Mouse (Mus musculus) v-Abl transformed pro-B cells (cell line): ENCODE measurements around the gene Spop.

ENCODE experiments used
- in situ Hi-C, 2 experiments: fragments of 400-800 bp; cut with MboI; formaldehyde crosslinking; loops; one replicate each; pipeline ENCODE4 v1.15.1; 2025; ENCODE audit not compliant: unreplicated experiment in 2 of 2

Spop gene

GRCm38 (mm10) chr11:95387354-95387753 is 26.5 kb upstream of the Spop start:
- in situ Hi-C loops = loop anchor here (5.0 to 25.0 kb wide), 4 partner anchors 125 to 647 kb away; partner anchors contain the start of genes Dlx3 (in 1 of the 2), Phb (in 1 of the 2), Snf8 (in 1 of the 2) and Tac4 (in 1 of the 2)

GRCm38 (mm10) chr11:95389006-95389405 is 24.9 kb upstream of the Spop start:
- in situ Hi-C loops = loop anchor here (5.0 to 25.0 kb wide), 4 partner anchors 127 to 646 kb away; partner anchors contain the start of genes Dlx3 (in 1 of the 2), Phb (in 1 of the 2), Snf8 (in 1 of the 2) and Tac4 (in 1 of the 2)

GRCm38 (mm10) chr11:95390420-95390819 is 23.5 kb upstream of the Spop start:
- in situ Hi-C loops = loop anchor here (10.0 to 25.0 kb wide), 4 partner anchors 114 to 278 kb away; partner anchors contain the start of genes Dlx3 (in 1 of the 2) and Phb (in 1 of the 2)

- in situ Hi-C loops = loop anchor here (10.0 to 25.0 kb wide), 4 partner anchors 114 to 279 kb away; partner anchors contain the start of genes Dlx3 (in 1 of the 2) and Phb (in 1 of the 2)
Measured at GRCm38 (mm10) chr11:95391201-95391600, 22.7 kb upstream of the Spop start.

DNA sequence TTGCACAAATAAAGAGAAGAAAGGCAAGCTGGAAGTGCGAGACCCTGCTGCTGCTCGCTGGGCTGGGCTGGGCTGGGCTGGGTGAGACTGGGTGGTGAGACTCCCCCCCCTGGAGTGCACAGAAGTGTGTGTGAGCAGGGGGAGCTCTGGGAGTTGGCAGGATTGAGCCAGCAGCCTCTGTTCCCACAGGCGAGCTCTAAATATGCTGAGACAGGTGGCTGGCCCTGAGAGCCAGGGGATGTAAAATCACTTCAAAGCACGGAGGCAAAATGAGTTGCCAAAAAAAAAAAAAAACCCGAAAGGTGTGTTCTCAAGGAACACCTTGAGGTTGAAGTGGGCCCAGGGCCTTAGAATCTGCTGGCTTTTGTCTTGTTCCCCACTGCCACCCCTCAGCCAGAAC is 22.1 kb upstream of the Spop start:
- in situ Hi-C loops = loop anchor here (10.0 to 25.0 kb wide), 4 partner anchors 113 to 279 kb away; partner anchors contain the start of genes Dlx3 (in 1 of the 2) and Phb (in 1 of the 2)

GRCm38 (mm10) chr11:95392223-95392667 is 21.6 kb upstream of the Spop start:
- in situ Hi-C loops = loop anchor here (10.0 to 25.0 kb wide), 4 partner anchors 113 to 280 kb away; partner anchors contain the start of genes Dlx3 (in 1 of the 2) and Phb (in 1 of the 2)

- in situ Hi-C loops = loop anchor here (10.0 to 25.0 kb wide), 4 partner anchors 112 to 281 kb away; partner anchors contain the start of genes Dlx3 (in 1 of the 2) and Phb (in 1 of the 2)
Measured at GRCm38 (mm10) chr11:95392708-95393499, 21.0 kb upstream of the Spop start.

GRCm38 (mm10) chr11:95393500-95393816 is 20.4 kb upstream of the Spop start:
- in situ Hi-C loops = loop anchor here (10.0 to 25.0 kb wide), 4 partner anchors 111 to 281 kb away; partner anchors contain the start of genes Dlx3 (in 1 of the 2) and Phb (in 1 of the 2)

DNA sequence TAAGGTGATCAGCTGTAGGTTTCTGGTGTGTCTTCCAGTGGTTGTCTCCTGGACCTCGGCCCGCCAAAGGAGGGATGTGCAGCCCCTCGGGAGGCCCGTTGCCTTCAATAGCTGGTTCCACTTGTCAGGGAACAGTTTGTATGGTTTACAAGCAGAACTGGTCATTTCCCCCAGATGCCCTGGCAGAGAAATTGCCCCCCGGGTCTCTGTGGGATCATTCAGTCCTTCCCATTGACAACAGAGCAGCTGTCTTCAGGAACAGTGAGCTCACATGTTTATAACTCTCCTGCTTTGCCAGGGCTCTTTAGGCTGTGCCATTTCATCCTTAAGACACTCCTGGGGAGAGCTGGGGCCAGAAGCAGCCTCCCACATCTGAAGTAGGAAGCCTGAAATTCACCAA is 19.8 kb upstream of the Spop start:
- in situ Hi-C loops = loop anchor here (10.0 to 25.0 kb wide), 4 partner anchors 111 to 282 kb away; partner anchors contain the start of genes Dlx3 (in 1 of the 2) and Phb (in 1 of the 2)

GRCm38 (mm10) chr11:95396548-95396947 is 17.3 kb upstream of the Spop start:
- in situ Hi-C loops = loop anchor here (5.0 to 25.0 kb wide), 6 partner anchors 36 to 284 kb away; partner anchors contain the start of genes Dlx3 (in 1 of the 2) and Phb (in 1 of the 2)

DNA sequence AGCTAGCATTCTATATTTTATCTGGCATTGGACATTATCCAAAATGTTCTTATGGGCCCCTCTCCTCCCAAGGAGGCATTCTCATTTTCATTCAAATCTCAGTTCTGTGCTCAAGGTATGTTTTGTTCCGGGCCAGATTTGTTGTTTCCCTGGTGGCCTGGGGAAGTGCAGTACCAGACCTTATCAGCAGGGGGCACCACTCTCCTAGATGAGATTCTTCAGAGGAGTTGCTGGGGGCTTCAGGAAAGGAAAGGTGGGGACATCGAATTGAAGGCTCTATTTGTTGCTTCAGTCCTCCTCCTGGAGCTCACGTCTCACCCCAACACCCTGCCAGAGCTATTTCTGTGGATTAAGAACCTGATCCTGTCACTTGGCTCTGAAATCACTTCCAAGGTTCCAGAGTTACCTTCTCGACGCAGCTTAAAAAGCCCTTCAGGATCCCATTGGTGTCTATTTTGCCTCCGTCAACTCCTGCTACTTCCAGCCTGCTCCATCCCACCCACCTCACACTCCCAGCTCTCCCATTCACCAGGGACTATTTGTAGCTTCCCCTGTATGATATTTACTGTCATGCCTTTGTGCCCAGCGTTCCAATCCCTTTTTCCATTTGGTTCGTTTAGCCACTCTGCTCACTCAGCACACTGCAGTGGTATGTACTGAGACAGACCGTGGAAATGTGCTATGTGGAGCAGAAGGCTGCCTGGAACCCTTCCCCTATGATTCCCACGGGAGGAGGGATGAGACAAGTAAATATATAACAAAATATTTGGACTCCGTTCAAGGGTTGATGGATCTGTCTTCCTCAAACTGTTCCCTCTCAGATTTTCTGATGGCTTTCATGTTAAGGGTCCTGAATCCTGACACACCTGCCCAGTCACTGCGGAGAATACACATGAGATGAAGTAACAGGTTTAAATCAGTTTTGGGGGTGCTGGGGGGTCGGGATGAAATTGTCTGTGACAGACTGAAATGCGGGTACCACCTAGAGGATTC is 15.7 kb upstream of the Spop start:
- in situ Hi-C loops = loop anchor here (5.0 to 25.0 kb wide), 6 partner anchors 34 to 286 kb away; partner anchors contain the start of genes Dlx3 (in 1 of the 2) and Phb (in 1 of the 2)

DNA sequence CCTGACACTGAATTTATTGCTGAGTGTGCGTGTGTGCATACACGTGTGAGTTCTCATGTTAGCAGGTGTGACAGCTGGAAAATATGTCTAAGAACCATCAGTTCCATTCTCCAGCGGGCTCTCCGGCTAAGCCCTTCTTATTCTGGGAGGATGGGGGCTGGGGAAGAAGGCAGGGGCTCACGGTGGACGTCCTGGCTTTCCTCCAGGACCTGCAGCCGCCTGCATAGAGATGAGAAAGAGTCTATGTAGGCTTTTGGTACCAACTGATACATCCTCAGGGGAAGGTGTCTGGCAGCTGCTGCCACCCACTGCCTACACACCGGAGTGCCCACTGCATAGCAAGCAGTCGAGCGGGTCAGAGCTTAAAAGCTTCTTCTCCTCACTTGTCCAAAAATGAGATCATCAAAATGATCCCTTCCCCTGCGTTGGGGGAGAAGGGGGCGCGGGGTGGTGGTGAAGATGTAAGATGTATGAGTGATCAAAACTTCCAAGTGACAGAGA is 14.3 kb upstream of the Spop start:
- in situ Hi-C loops = loop anchor here (5.0 to 25.0 kb wide), 6 partner anchors 33 to 287 kb away; partner anchors contain the start of genes Phb (in 2 of the 2) and Dlx3 (in 1 of the 2)

DNA sequence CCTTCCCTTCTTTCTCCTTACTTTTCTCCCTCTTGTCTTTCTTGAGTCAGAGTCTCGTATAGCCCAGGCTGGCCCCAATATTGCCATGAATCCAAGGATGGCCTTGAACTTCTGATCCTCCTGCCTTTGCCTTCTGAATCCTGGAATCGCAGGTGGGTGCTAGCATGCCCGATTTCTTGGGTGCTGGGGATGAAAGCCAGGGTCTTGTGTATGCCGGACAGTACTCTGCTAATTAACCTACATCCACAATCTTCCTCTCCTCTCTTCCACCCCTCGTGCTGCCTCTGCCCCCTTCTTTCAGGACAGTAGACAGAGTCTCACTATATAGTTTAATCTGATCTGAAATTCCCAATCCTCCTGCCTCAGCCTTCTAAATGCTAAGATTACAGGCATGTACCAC is 12.3 kb upstream of the Spop start:
- in situ Hi-C loops = loop anchor here in 1 of 2 experiments (25.0 kb wide), 1 partner anchor 261 kb away; the partner anchor contains the start of gene Phb

- in situ Hi-C loops = loop anchor here in 1 of 2 experiments (25.0 kb wide), 1 partner anchor 260 kb away; the partner anchor contains the start of gene Phb
Measured at GRCm38 (mm10) chr11:95402196-95402595, 11.7 kb upstream of the Spop start.

- in situ Hi-C loops = loop anchor here in 1 of 2 experiments (25.0 kb wide), 1 partner anchor 260 kb away; the partner anchor contains the start of gene Phb
Measured at GRCm38 (mm10) chr11:95402658-95403101, 11.2 kb upstream of the Spop start.

GRCm38 (mm10) chr11:95403382-95404340 is 10.2 kb upstream of the Spop start:
- in situ Hi-C loops = loop anchor here in 1 of 2 experiments (25.0 kb wide), 1 partner anchor 259 kb away; the partner anchor contains the start of gene Phb

GRCm38 (mm10) chr11:95405771-95406170 is 8.1 kb upstream of the Spop start:
- in situ Hi-C loops = loop anchor here in 1 of 2 experiments (25.0 kb wide), 1 partner anchor 257 kb away; the partner anchor contains the start of gene Phb

GRCm38 (mm10) chr11:95406398-95406797 is 7.5 kb upstream of the Spop start:
- in situ Hi-C loops = loop anchor here in 1 of 2 experiments (25.0 kb wide), 1 partner anchor 256 kb away; the partner anchor contains the start of gene Phb
